Mouse (Mus musculus) stomach, embryonic 14.5 days (tissue): ENCODE measurements around the gene Cyp2f2. TPM values are rescaled to one million over a fixed set of nuclear protein-coding genes. Genes with fewer than 3 reads are reported as not detected.

ENCODE experiments used
- ATAC-seq: fragments of 200-750 bp; cut with Nextera tagmentation; 2 replicates; pipeline ENCODE4 v1.8.0; 2017; ENCODE audit warnings: low read depth, moderate TSS enrichment; ENCODE audit not compliant: insufficient number of reproducible peaks, insufficient read depth, low FRiP score
- H3K27ac ChIP-seq: fragments of 300-500 bp; sonication (generic); 2 replicates; pipeline ENCODE4 v1.5.1; 2014; ENCODE audit warnings: mild to moderate bottlenecking, low read length, moderate library complexity, mixed read lengths
- H3K27me3 ChIP-seq: fragments of 300-500 bp; sonication (generic); 2 replicates; pipeline ENCODE4 v1.6.1; 2014; ENCODE audit warnings: low read length, control low read depth, mixed read lengths; ENCODE audit not compliant: control insufficient read depth, insufficient read depth
- H3K36me3 ChIP-seq: fragments of 300-500 bp; sonication (generic); 2 replicates; pipeline ENCODE4 v1.6.1; 2014; ENCODE audit warnings: mild to moderate bottlenecking, control low read depth, low read length, moderate library complexity, mixed read lengths; ENCODE audit not compliant: control insufficient read depth, insufficient read depth
- H3K4me1 ChIP-seq: fragments of 300-500 bp; sonication (generic); 2 replicates; pipeline ENCODE4 v1.6.1; 2014; ENCODE audit warnings: low read length, control low read depth, mixed read lengths; ENCODE audit not compliant: control insufficient read depth, insufficient read depth
- H3K4me2 ChIP-seq: fragments of 300-500 bp; sonication (generic); replicated peaks from 2 replicates; pipeline ENCODE4 v1.6.1; 2014; ENCODE audit warnings: low read depth, low read length, control low read depth
- H3K4me3 ChIP-seq: fragments of 300-500 bp; sonication (generic); 2 replicates; pipeline ENCODE4 v1.5.1; 2014; ENCODE audit warnings: low read depth, low read length, control low read depth
- H3K9ac ChIP-seq: fragments of 300-500 bp; sonication (generic); replicated peaks from 2 replicates; pipeline ENCODE4 v1.6.1; 2014; ENCODE audit warnings: low read depth, mild to moderate bottlenecking, control low read depth, low read length, moderate library complexity, mixed read lengths
- H3K9me3 ChIP-seq: fragments of 300-500 bp; sonication (generic); 2 replicates; pipeline ENCODE4 v1.6.1; 2016; ENCODE audit warnings: low read depth, low read length, control low read depth; ENCODE audit not compliant: control insufficient read depth
- WGBS: fragments of 180-500 bp; shearing (Covaris S2); extraction: QIAGEN DNeasy Blood & Tissue Kit; methylation state at CpG from one replicate; pipeline ENCODE4 v1.1.7; 2014; 5-methylcytosine and 5-hydroxymethylcytosine counted together
- polyA plus RNA-seq: library from polyadenylated mRNA; unstranded; fragments of >200 nt; fragmentation: Nextera tagmentation; extraction: Ambion mirVana; gene quantifications from 2 replicates; pipeline ENCODE4 v1.2.1, GENCODE M21; 2014

Gene Cyp2f2
- polyA plus RNA-seq: 22.5 and 32.1 TPM in 2 replicates

DNA sequence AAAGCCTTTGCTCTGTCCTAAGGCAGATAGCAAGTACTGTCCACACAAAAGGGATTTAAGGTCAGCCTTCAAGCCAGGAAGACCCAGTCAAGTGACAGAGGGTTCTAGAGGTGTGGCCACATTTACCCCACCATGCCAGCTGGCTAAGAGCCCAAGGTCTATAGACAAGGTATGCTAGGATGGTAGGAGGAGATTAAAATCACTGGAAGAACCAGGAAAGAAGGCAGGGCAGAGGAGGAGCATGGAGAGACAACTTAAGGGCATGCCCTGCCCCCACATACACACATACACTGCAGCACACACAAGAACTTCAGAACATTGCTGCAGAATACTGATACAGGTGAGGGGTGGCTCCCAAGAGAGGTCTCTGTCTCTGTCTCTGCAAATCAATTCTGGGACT, at the start of gene Cyp2f2:
Gene Cyp2f2, plus strand, starts transcription at position 234 of the 400 bp plus-strand sequence.
- Histone ChIP-seq H3K4me2 (no peak within 1 kb of the TSS), H3K4me3 (no peak within 1 kb of the TSS), H3K9ac (no peak within 1 kb of the TSS)

DNA sequence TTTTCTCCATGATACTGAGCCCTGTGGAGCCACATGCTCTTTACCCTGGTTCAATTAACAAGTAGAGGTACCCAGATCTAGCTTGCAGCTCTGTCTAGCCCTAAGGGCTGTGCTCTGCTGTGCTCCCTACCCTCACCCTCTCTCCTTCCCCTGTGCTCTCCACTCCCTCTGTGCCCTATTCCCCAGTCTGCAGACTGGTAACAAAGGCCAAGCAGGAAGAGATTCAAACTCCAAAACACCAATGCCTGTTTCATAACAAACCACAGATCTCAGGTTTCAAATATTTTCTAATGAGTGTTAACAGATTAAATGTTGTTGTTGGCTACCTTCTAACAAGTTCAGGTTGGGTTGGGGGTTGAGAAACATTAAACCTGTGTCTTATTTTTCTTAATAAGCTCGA, 41.1 kb upstream of the Cyp2f2 start:
- Histone ChIP-seq H3K4me1 (no peaks in the 10 kb centered on the region), H3K4me2 (no peak overlapping the region), H3K36me3 (no peaks in the 10 kb centered on the region), H3K27ac (no peak overlapping the region), H3K4me3 (no peak overlapping the region), H3K27me3 (no peaks in the 10 kb centered on the region), H3K9ac (no peak overlapping the region), H3K9me3 (no peaks in the 10 kb centered on the region)
- 71% methylated on average over 1 of the region's 1 CpGs for WGBS
- no peak for ATAC-seq

More for the DNA sequence above, at the start of gene Cyp2f2:
- no peaks in the 10 kb centered on the region for H3K27me3 ChIP-seq
- no peaks in the 10 kb centered on the region for H3K9me3 ChIP-seq
- no peak for ATAC-seq
- H3K36me3 ChIP-seq: no peaks in the 10 kb centered on the region
- no peaks in the 10 kb centered on the region for H3K4me1 ChIP-seq
- H3K27ac ChIP-seq: no peak within 1 kb of the TSS

DNA sequence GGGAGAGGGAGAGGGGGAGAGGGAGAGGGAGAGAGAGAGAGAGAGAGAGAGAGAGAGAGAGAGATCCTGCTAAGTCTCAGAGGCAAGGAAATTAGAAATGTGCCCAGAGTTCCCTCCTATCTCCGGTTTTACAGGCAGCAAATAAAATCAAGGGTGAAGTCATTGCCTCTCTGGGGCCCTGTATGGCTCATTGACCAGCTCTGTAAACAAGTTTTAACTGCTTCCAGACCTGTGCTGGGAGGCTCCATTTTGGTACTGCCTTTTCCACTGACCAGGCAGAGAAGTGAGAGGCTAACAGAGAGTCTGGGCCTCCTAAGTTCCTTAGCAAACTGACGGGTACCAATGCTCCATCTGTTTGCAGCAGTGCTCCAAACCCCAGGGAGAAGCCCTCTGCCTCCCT, 38.1 kb upstream of the Cyp2f2 start:
- Histone ChIP-seq H3K36me3 (no peaks in the 10 kb centered on the region), H3K4me3 (no peak overlapping the region), H3K9ac (no peak overlapping the region), H3K27me3 (no peaks in the 10 kb centered on the region), H3K27ac (no peak overlapping the region), H3K4me1 (no peaks in the 10 kb centered on the region), H3K4me2 (no peak overlapping the region), H3K9me3 (no peaks in the 10 kb centered on the region)
- WGBS: 49% methylated on average over 2 of the region's 2 CpGs
- no peak for ATAC-seq

DNA sequence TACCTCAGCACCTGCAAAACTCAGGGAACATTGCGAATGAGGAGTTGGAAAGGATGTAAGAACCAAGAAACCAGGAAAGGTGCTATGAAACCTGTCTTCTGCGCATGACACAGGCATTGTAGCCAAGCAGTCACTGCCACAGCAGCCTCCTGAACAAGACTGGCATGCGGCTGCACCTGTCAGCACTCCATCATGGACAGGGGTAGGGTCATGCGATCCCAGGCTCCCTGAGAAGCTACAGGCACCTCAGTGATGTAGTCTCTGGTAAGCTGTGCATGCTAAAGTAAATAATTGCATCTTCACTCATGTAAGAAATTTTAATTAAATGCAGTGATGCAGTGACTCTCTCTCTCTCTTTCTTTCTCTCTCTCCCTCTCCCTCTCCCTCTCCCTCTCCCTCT, 28.7 kb upstream of the Cyp2f2 start:
- 73% methylated on average over 4 of the region's 4 CpGs for WGBS
- no peaks in the 10 kb centered on the region for H3K27me3 ChIP-seq

DNA sequence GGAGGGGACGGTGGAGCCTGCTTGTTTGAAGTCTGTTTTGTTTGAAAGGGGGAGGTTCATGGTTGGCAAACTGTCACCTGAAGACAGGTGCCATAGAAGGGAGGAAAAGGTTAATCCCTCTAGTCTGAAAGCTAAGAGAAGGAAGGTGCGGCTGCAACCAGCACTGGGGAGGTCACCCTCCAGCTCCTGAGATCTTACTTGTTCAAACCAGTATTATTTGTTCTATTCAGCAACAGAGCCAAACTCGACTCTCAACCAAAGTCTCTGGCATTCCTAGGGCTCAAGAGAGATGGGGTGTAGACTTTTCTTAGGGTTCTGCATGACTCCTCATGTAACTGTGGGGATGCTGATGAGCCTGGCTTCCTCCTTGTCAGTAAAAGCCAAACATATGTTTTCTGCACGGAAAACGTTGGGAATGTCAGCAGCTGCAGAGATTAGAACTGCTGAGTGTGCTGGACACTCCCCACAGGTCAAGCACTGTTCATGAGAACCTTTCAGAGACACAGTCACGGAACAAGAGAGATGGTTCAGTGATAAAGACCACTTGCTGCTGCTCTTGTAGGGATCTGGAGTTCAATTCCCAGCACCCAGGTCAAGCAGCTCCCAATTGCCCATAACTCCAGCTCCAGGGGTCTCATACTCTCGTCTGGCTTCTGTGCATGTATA, 27.5 kb upstream of the Cyp2f2 start:
- ATAC-seq: peak; percentile 73
- H3K27ac ChIP-seq: peak overlapping the region; percentile 79
- no peak overlapping the region for H3K4me3 ChIP-seq
- H3K36me3 ChIP-seq: no peaks in the 10 kb centered on the region
- no peak overlapping the region for H3K4me2 ChIP-seq
- H3K4me1 ChIP-seq: no peaks in the 10 kb centered on the region
- no peaks in the 10 kb centered on the region for H3K9me3 ChIP-seq
- no peaks in the 10 kb centered on the region for H3K27me3 ChIP-seq
- WGBS: 46% methylated on average over 7 of the region's 7 CpGs
- H3K9ac ChIP-seq: no peak overlapping the region

More for the DNA sequence above, 28.7 kb upstream of the Cyp2f2 start:
- no peak for ATAC-seq
- Histone ChIP-seq H3K27ac (no peak overlapping the region), H3K9me3 (no peaks in the 10 kb centered on the region), H3K4me2 (no peak overlapping the region), H3K36me3 (no peaks in the 10 kb centered on the region), H3K4me3 (no peak overlapping the region), H3K9ac (no peak overlapping the region), H3K4me1 (no peaks in the 10 kb centered on the region)

DNA sequence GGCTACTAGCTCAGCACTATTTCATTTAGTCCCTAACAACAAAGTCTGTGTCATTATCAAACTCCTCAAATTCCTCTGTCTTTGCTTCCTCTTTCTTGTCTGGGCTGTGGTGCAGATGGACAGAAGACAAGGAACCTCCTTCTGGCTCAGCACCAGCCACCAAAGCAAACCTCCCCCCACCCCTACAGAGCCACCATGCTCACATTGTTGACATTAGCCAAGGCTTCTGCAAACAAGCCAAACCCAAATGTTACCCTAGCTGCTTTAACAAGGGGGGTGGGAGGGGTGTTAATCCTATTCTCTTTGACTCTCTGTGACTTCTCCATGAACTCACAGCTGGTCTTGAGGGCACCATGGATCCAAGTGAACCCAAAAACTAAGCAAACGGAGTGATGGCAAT, 26.8 kb upstream of the Cyp2f2 start:
- no peaks in the 10 kb centered on the region for H3K27me3 ChIP-seq
- H3K4me3 ChIP-seq: no peak overlapping the region
- peak overlapping the region; percentile 79; the same call in 1 of the 2 replicates for H3K27ac ChIP-seq
- H3K4me1 ChIP-seq: no peaks in the 10 kb centered on the region
- ATAC-seq: peak; percentile 72; the same call in 1 of the 2 replicates
- H3K4me2 ChIP-seq: no peak overlapping the region
- H3K9me3 ChIP-seq: no peaks in the 10 kb centered on the region
- no peak overlapping the region for H3K9ac ChIP-seq
- H3K36me3 ChIP-seq: no peaks in the 10 kb centered on the region
- 45% methylated on average over 1 of the region's 1 CpGs for WGBS

DNA sequence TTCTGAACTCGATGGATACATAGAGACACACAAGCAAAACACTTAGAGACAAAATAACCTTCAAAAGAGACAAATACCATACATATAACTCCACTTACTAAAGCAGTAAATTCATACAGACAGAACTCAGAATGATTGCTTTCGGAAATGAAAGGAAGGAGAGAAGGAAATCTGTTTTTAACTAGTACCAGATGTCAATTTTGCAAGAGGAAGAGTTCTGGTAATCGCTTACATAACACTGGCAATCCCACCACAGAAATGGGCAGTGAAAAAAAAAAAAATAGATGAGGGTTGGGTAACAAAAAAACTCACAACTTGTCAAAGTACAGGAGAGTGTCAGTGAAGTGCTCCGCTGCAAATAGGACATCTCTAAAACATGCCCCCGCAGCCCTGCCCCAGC, 14.8 kb upstream of the Cyp2f2 start:
- H3K4me3 ChIP-seq: no peak overlapping the region
- no peak overlapping the region for H3K27ac ChIP-seq

DNA sequence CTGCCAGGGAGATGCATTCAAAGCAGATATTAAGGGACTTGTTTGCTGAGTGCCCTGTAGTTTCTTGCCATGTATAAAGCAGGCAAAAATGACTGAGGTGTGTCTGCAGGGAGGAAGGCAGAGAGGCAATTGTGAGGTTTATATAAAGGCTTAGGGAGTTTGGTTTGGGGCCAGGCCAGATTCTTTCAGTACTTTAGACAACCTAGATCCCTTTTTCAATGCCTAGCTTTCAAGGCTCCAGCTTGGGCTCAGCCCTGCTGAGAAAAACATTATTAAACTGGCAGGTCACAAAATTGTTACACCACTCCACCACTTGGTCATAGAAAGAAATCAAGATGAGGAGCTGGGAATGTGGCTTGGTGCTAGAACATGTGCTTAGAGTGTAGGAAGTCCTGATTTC, 9.4 kb upstream of the Cyp2f2 start:
- no peaks in the 10 kb centered on the region for H3K27me3 ChIP-seq
- no peak overlapping the region for H3K4me2 ChIP-seq
- peaks cover 3% of the 10 kb centered on the region; the same call in 1 of the 2 replicates for H3K9me3 ChIP-seq
- ATAC-seq: no peak
- no peaks in the 10 kb centered on the region for H3K36me3 ChIP-seq
- no peak overlapping the region for H3K9ac ChIP-seq
- H3K4me1 ChIP-seq: no peaks in the 10 kb centered on the region
- H3K4me3 ChIP-seq: no peak overlapping the region
- H3K27ac ChIP-seq: no peak overlapping the region

More for the DNA sequence above, 14.8 kb upstream of the Cyp2f2 start:
- no peaks in the 10 kb centered on the region for H3K27me3 ChIP-seq
- no peak for ATAC-seq
- no peaks in the 10 kb centered on the region for H3K4me1 ChIP-seq
- H3K4me2 ChIP-seq: no peak overlapping the region
- H3K9me3 ChIP-seq: peaks cover 3% of the 10 kb centered on the region; the same call in 1 of the 2 replicates
- no peaks in the 10 kb centered on the region for H3K36me3 ChIP-seq
- no peak overlapping the region for H3K9ac ChIP-seq
- WGBS: 70% methylated on average over 5 of the region's 5 CpGs

DNA sequence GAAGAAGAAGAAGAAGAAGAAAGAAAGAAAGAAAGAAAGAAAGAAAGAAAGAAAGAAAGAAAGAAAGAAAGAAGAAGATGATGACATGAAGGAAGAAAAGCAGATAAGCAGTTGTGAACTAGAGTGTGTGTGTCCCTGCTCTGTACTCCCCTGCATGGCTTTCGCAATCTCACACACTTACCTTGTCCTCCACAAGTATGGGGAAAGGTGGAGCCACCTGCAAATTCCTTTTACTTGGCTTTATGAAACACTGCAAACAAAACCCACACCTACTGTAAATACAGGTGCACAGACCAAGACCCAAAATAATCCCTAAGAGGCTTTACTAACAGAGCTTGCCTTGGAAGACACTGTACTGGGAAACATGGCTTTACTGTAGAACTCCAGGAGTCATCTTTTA, 8.7 kb upstream of the Cyp2f2 start:
- no peaks in the 10 kb centered on the region for H3K4me1 ChIP-seq
- no peak overlapping the region for H3K4me3 ChIP-seq
- ATAC-seq: 0 out of 2 replicates have a peak, but pooled peaks have one; percentile 33
- H3K9me3 ChIP-seq: peaks cover 3% of the 10 kb centered on the region; the same call in 1 of the 2 replicates
- no peak overlapping the region for H3K9ac ChIP-seq
- no peaks in the 10 kb centered on the region for H3K36me3 ChIP-seq
- H3K4me2 ChIP-seq: no peak overlapping the region
- H3K27ac ChIP-seq: no peak overlapping the region
- 79% methylated on average over 1 of the region's 1 CpGs for WGBS
- no peaks in the 10 kb centered on the region for H3K27me3 ChIP-seq
